Mouse (Mus musculus) left cerebral cortex, postnatal 14 days (tissue): ENCODE measurements around the gene Cwc25. TPM values are rescaled to one million over a fixed set of nuclear protein-coding genes. Genes with fewer than 3 reads are reported as not detected.
A peak's percentile ranks its signal among the peaks of the same experiment; 100 is the strongest.
"Not testable (repeated sequence)": the region's sequence is repeated elsewhere in the genome, so short reads cannot be mapped to it uniquely, and the experiment has no call there.

Experiments
- DNase-seq, 2 experiments: peaks; one replicate each; pipeline ENCODE4 v3.0.0; 2021 to 2022; ENCODE audit warnings: low spot score in 2 of 2, mixed read lengths in 1 of 2
- intact Hi-C: fragments of 180-260 bp; cut with DNase I; formaldehyde crosslinking; loops from one replicate; pipeline ENCODE4 v1.15.1; 2025
- total RNA-seq, 2 experiments: library from RNA; stranded (reverse); gene quantifications; 2 replicates each; pipeline ENCODE4 v1.2.3; 2021

The Cwc25 gene
- total RNA-seq, 2 experiments from 2014 or later: 20.3 to 21.3 TPM

DNA sequence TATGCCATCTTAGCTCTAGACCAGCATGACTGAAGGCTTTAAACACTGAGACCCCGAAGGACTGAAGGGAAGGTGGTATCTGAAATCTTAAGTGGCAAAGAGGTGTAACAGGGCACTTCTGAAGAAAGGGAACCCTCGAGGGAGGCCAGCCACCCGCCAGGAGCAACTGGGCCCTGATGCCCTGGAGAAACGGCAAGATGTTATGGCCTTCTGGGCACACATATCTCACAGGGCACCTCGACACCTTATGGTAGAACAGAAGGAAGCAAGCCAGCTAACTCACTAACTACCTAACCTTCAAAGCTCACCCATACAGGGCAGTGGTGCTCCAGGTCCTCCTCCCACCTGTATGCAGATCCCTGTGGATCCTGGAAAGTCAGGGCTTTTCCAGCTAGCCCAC lies 24.2 kb downstream of the Cwc25 start:
- no peak for DNase-seq
- intact Hi-C loops: loop anchor here (5.0 kb wide), 1 partner anchor 40 kb away; the partner anchor contains the start of genes Pcgf2 and Psmb3

DNA sequence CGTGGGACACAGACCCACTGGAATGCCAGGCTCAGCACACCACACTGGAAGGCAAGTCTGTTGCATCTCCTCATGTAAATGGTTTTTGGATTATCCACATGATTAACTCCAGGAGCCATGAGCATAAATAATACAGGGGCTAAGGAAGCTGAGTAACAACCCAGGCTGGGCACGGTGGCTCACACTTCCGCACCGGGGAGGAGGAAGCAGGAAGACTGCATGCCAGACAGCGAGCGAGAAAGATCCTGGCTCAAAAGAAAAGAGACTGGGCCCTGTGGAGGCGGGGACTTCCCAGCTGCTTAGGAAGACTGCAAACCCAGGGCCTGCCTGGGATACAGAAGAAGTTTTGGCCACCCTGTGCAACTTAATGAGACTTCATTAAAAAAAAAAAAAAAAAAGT lies 26.2 kb downstream of the Cwc25 start:
- intact Hi-C loops: loop anchor here (5.0 kb wide), 1 partner anchor 38 kb away; the partner anchor contains the start of genes Pcgf2 and Psmb3
- DNase-seq: peak in 1 of 2 experiments; percentile 45

DNA sequence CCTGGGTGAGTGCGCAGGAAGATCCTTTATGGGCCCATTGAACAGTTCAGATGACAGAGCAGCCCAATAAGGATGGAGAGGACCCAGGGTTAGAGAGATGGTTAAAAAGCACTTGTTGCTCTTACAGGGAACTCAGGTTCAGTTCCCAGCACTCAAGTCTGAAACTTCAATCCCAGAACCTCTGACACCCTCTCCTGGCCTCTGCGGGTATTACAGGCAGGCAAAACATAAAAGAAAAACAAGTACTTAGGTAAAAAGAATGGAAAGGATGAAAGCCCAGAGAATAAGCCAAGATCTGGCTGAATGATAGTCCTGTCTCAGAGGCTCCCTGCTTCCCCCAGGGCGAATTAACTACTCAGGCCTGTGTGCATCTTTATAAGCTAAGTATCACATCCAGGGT lies 27.2 kb downstream of the Cwc25 start:
- DNase-seq: no peak
- intact Hi-C loops: no loop called here

DNA sequence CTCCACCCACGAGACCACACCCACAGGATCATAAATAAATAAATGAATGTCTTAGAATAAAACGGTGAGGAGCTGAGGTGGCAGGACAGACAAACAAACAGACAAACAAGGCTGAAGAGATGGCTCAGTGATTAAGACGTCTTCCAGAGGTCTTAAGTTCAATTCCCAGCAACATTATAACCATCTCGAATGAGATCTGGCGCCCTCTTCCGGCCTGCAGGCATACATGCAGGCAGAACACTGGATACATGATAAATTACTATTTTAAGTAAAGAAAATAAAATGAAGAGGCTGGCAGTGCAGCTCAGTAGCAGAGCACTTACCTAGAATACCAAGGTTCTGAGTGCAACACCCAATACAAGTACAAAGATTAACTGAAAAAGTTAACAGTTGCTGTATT lies 27.7 kb downstream of the Cwc25 start:
- intact Hi-C loops: no loop called here
- DNase-seq: no peak

DNA sequence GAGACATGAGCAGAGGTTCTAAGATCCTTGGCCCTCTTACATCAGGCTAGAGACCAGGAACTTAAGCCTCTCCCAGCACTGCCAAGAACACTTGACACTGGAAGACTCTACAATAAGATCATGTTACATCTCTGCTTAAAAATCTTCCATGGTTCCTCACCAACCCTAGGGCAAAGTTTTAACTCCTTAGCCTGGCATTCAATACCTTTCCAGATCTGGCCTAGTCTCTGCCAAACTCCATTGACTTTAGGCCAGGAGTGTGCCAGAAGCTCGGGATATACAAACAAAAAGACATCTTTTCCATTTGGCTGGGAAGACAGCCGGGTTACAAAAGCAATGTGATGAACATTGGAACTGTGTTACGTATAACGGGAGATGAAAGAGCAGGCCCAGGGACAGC lies 28.8 kb downstream of the Cwc25 start:
- DNase-seq: no peak
- intact Hi-C loops: no loop called here

DNA sequence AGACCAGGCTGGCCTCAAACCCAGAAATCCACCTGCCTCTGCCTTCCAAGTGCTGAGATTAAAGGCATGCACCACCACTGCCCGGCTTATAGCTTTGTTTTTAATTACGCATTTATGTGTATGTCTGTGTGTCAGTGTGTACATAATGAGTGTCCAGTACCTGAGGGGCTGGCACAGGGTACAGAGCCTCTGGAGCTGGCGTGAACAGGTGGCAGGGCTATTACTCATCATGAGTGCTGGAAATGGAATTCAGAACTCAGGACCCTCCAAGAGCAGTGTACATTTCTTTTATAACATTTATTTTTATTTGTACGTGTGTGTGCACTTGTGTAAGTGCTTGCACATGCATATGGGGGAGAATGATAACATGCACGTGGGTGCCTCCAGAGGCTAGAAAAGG lies 29.7 kb downstream of the Cwc25 start:
- intact Hi-C loops: no loop called here
- no peak for DNase-seq

DNA sequence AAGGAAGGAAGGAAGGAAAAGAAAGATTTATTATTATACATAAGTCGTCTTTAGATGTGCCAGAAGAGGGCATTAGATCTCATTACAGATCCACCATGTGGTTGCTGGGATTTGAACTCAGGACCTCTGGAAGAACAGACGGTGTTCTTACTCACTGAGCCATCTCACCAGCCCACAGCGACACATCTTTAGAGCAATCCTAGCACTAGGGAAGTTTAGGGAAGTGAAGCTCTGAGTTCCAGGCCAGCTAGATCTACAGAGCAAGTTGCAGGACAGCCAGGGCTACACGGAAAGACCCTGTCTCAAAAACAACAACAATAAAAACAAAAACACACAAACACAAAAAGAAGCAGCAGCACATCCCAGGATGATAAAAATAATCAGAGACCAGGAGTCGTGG lies 31.5 kb downstream of the Cwc25 start:
- DNase-seq, intact Hi-C loops: not testable (repeated sequence)

DNA sequence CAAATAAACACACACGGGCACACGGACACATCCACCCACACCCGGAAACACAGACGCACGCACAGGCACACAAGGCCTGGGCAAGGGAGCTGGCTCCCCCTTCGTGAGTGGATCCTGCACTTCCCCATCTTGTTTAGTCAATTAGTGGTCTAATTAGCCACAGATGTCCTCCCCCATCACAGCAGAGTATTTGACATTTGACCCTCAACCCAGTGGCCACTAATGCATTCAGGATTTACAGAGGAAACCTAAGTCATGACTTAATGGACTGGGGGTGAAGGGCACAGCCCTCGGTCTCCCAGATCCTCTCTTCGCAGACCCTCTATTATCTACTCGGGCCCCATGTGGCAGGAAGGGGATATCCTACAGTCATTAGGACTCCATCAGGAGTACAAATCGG lies 32.7 kb downstream of the Cwc25 start:
- intact Hi-C loops: no loop called here
- DNase-seq: no peak

DNA sequence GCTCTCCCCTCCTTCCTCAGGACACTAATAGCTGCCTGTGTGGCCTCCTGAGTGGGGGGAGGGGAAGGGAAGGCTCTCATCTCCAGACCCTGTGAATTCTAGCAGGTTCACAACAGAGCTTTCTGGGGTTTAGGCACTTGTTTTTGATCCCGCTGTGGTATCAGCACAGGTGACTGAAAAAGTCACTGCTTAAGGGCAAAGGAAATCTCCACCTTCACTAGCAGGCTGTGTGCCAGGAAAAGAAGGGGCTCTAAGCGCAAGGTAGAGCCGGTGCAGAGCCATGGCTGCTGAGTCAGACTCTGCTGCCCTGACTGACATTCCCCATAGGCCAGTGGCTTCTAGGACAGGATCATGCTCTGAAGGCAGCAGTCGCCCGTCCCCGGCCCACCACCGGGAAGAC lies 37.6 kb downstream of the Cwc25 start:
- intact Hi-C loops: no loop called here

DNA sequence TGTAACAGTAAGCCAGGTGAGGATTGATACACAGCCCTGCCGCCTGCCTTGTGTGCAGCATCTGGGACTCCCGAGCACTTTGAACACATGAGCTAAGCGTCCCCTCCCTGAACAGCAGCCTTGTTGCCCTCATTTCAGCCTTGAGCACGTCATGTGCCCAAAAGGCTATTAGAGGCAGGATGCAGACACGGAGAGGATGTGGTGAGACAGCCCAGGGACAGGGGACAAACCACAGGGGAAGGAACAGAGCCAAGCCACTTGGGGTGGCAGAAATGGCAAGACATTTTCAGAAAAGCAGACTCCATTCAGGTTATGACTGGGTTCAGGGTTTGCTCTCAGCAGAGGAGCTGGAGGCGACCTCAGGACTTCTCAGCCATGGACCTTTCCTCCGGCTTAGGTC lies 38.0 kb downstream of the Cwc25 start:
- DNase-seq: no peak
- intact Hi-C loops: no loop called here

More for the DNA sequence above, 37.6 kb downstream of the Cwc25 start:
- DNase-seq: no peak

DNA sequence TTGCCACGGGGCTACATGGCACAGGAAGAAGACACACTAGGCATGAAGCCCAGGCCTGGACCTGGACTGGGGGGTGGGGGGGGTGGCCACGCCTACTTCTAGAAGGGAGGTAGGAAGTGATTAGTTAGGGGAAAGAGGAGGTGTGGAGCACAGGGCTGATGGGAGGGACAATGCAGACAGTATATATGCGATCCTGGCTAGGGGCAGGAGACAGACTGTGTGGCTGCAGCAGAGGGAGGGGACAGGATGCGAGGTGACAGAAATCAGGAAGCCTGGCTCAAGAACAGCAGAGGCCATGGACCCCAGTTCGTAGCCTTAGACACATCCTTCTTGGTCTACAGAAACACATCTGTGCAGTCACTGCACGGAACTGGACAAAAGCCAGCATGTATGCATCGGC lies 42.6 kb downstream of the Cwc25 start:
- intact Hi-C loops: no loop called here
- no peak for DNase-seq

DNA sequence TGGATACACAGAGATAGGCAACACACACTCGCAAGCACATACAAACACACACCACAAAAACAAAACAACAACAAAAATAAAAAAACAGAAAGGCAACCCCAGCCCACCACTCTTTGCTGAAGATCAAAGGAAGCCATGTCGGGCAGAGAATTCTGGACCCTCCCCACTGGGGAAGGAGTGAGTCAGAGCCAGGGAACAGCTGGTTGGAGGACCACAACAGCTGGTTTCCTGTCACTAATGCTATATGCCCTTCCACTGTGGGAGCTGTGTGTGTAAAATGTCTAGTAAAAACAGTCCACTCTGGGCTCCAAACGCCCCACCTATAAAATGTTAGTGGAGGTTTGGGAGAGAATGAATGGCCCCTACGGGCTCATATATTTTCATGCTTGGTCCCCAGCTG lies 45.0 kb downstream of the Cwc25 start:
- no peak for DNase-seq
- intact Hi-C loops: no loop called here

DNA sequence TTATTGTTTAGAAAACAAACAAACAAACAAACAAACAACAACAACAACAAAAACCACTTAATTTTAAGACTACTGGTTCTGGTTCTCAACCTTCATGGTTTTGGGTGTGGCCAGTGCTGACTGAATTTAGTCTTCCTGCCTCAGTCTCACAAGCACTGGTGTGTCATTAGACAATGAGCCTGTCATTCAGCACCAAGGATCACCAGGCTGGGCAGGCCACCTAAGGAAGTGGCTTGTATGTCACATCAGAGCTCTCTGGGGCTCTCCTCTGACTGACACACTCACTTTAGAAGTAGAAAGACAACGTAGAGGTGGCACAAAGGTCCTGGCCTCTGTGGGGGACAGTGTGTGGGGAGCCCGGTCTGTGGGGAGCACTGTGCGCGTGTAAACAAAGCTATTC lies 47.3 kb downstream of the Cwc25 start:
- no peak for DNase-seq
- intact Hi-C loops: no loop called here

DNA sequence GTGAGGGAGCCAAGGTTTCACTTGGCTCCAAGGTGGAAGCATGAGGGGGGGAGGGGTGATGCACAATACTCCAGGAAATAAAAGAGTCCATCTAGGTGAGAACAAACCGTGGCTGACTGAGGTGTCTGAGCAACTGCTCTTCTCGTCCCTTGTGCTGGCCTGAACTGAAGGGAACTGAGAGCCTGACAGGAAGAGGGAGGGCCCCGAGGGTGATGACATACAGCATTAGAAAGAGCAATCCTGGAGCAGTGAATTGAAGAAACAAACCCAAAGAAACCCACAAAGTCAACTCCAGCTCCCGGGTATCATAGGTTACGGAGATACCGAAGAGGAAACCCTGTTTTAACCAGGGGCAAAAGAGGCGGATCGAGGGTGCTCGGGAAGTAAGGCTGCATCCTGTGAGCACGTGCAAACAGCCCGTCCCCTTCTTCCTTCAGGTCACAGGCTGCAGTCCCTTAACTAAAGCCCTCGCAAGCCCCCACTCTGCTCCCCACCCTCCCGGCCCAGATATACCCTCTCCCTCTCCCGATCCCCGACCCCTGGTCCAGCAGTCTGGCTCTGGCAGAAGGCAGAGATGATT lies 48.0 kb downstream of the Cwc25 start:
- DNase-seq: no peak
- intact Hi-C loops: no loop called here

DNA sequence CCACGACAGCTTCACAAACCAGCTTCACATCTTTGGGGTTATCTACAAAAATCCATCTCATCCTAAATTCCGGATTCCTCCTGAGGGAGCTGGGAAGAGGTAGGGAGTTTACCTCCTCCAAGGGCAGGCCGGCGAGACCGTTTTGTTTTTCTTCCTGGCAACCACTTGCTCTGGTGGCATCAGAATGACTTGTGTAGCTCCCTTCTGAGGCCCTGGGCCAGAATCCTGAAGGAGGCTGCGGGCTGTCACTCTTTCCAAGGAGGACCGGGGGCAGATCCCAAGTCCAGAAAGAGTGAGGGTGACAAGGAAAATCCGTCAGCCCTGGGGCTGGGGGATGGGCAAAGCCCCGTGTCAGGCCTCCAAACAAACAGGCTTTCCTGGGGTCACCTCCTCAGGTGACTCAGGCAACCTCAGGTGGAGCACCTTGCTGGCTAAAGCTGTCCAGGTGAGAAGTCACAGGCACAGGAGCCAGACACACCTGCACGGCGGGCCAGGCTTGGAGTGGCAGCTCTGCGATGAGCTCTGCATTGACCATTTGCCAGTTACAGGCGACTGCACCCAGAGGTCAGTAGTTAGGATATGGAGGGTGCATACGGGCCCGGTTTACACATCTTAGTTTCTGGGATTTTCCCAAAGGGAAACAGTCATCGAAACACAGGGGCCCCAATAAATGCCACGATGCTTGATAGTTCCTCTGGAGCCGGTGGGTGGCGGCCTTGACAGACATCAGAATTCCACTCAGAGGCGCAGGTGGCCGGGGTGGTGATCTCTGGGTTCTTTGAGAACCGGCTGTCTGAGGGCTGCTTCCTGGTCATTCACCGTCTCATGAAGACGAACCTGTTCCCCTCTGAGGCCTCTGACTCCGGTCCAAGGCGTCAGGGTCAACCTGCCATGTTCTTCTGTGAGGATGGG lies 48.7 kb downstream of the Cwc25 start:
- intact Hi-C loops: no loop called here
- DNase-seq: no peak

DNA sequence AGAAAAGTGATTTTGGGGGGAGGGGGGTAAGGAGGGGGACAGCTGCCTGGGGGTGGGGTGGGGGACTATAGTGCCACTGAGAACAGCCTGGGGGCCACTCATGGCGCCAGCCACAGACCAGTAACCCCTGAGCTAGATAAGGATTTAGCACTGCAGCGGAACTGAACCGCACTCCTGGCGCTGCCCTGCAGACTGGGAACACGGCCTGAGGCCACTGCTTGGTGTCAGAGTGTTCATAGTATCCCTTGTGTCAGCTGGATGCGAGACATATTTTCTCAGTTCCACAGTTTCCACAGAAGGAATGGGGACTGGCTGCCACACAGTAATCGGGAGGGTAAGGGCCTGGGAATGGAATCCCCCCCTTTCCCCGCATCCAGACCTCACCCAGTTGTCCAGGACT lies 50.3 kb downstream of the Cwc25 start:
- intact Hi-C loops: no loop called here
- DNase-seq: no peak

DNA sequence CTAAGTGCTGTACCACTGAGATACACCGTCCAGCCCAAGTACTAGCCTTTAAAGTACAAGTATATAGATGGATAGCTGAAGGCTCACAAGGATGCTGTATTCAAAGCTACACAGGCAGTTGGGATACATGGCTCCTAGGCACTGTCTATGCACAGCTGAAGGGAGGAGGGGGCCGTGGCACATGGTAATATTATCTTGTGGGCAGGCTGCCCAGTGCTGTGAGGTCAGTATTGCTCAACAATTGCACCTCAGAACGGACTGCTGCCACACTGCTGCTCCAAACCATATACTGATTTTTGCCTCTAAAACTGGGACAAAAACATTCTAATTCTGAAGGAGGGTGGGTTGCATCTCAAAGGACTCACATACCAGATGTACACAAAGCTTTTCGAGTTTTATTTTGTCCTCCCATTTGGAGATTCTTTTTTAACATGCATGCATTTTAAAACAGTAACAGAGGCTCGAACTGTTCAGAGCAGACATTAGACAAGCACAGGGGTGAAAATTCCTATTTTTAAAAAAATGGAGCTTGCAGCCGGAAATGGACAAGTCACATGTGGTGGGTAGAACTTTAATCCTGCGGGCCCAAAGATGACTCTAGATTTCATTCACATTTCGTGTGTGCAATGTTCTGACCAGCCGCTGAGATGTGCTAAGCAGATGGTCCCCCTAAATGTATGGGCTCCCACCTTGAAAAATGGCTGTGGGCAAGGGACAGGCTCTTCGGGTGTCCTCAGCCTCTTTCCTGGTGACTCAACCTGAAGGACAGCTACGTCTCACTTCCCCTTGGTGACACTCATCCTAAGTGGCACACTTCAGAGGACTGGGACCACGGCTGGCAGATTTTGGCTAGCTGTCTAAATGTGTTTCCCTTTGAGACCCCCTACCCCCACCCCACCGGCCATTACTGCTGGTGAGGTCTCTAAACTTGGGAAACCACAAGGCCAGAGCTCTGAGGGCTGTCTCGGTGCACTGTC lies 51.3 kb downstream of the Cwc25 start:
- intact Hi-C loops: no loop called here
- peak; percentile 49 to 61 for DNase-seq

DNA sequence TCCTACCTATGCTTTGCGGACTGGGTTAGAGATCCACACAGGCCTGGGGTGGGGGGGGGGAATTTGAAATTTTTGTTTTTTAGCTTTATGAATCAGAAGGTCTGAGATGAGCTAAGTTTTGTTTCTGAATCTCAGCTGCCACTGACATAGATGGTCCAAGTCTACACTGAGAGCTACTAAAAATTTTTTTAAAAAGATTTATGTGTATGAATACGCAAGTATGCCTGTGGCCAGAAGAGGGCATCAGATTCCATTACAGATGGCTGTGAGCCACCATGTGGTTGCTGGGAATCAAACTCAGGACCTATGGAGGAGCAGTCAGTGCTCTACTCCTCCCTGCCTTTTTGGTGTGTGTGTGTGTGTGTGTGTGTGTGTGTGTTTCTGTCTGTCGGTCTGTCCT lies 52.0 kb downstream of the Cwc25 start:
- DNase-seq: no peak
- intact Hi-C loops: no loop called here

DNA sequence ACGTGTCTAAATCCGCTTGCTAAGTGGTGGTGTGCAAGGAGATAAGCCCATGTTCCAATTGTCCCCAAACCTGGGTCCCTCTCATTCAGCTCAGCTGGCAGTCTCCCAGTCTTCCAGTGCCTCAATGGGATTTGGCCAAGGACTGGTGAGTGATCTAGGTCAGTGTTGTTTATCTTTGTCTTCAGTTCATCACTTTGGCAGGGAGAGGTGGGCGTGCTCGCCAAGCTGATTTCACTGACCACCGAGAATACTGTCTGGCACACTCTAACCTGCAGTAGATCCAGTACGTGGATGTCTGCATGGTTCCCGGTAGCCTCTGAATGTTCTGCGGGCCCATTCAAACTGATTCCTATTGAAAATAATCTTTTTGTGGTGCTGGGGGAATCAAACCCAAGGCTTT lies 52.5 kb downstream of the Cwc25 start:
- peak in 1 of 2 experiments; percentile 46 for DNase-seq
- intact Hi-C loops: no loop called here

DNA sequence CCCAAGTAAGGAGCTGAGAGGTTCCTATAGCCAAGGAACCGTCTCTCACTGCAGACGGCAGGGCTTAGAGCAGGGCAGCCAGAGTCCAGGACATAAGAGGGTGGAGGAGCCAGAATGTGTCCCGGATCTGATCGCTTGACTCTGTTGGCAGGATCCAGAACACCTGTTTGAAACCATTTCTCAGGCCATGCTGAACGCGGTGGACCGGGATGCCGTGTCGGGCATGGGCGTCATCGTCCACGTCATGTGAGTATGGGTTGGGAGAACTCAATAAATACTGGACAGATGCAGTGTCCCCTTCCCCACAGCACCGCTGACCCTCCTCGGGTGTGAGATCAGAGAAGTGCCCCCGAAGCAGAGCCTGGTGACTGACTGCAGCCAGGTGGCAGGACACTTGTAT lies 54.1 kb downstream of the Cwc25 start:
- DNase-seq: no peak
- intact Hi-C loops: no loop called here
